Mouse (Mus musculus) cerebellum, postnatal 4 days (tissue): Measurements from ENCODE around the gene Pars2.

Source experiments
- DNase-seq, 2 experiments: peaks; one replicate each; pipeline ENCODE4 v3.0.0; 2022; ENCODE audit warnings: low spot score in 2 of 2, mixed read lengths in 1 of 2

The Pars2 gene

GRCm38 (mm10) chr4:106704416-106704815 is 53.5 kb downstream of the Pars2 start:
- peak in 1 of 2 experiments; percentile 57 for DNase-seq
